Mouse (Mus musculus) limb, embryonic 10.5 days (tissue): ENCODE measurements around the gene Col4a2. TPM values are rescaled to one million over a fixed set of nuclear protein-coding genes. Genes with fewer than 3 reads are reported as not detected.
A peak's percentile ranks its signal among the peaks of the same experiment; 100 is the strongest.

Experiments used
- DNase-seq: peaks from one replicate; pipeline ENCODE4 v3.0.0-alpha.2; 2017; ENCODE audit warnings: low spot score
- H3K27ac ChIP-seq: fragments of 300-500 bp; sonication (generic); 2 replicates; pipeline ENCODE4 v1.5.1; 2016; ENCODE audit warnings: mild to moderate bottlenecking
- H3K27me3 ChIP-seq: fragments of 300-500 bp; sonication (generic); 2 replicates; pipeline ENCODE4 v1.6.1; 2016; ENCODE audit warnings: low read depth, mild to moderate bottlenecking; ENCODE audit not compliant: poor library complexity, severe bottlenecking
- H3K36me3 ChIP-seq: fragments of 300-500 bp; sonication (generic); 2 replicates; pipeline ENCODE4 v1.6.1; 2016; ENCODE audit warnings: mild to moderate bottlenecking, moderate library complexity
- H3K4me1 ChIP-seq: fragments of 300-500 bp; sonication (generic); 2 replicates; pipeline ENCODE4 v1.6.1; 2016
- H3K4me3 ChIP-seq: fragments of 300-500 bp; sonication (generic); 2 replicates; pipeline ENCODE4 v1.5.1; 2016; ENCODE audit warnings: mild to moderate bottlenecking, moderate library complexity
- H3K9me3 ChIP-seq: fragments of 300-500 bp; sonication (generic); replicated peaks from 2 replicates; pipeline ENCODE4 v1.6.1; 2016; ENCODE audit warnings: mild to moderate bottlenecking
- WGBS: fragments of 180-500 bp; shearing (Covaris S2); methylation state at CpG from one replicate; pipeline ENCODE4 v1.1.7; 2016; 5-methylcytosine and 5-hydroxymethylcytosine counted together
- polyA plus RNA-seq: library from polyadenylated mRNA; unstranded; fragments of >200 nt; fragmentation: Nextera tagmentation; extraction: Ambion mirVana; gene quantifications from 2 replicates; pipeline ENCODE4 v1.2.1, GENCODE M21; 2016

Gene Col4a2
- polyA plus RNA-seq, 1 experiment from 2014 or later: 53.0 TPM

- 92% methylated on average over 4 of the region's 4 CpGs for WGBS
- DNase-seq: no peak
- Histone ChIP-seq H3K4me1 (peaks cover 10% of the 10 kb centered on the region), H3K9me3 (no peaks in the 10 kb centered on the region), H3K36me3 (no peaks in the 10 kb centered on the region; the same call in 1 of the 2 replicates), H3K4me3 (no peak overlapping the region), H3K27ac (no peak overlapping the region), H3K27me3 (no peaks in the 10 kb centered on the region)
These were observed 22.6 kb downstream of the Col4a2 start for GRCm38 (mm10) chr8:11335238-11335637.

DNA sequence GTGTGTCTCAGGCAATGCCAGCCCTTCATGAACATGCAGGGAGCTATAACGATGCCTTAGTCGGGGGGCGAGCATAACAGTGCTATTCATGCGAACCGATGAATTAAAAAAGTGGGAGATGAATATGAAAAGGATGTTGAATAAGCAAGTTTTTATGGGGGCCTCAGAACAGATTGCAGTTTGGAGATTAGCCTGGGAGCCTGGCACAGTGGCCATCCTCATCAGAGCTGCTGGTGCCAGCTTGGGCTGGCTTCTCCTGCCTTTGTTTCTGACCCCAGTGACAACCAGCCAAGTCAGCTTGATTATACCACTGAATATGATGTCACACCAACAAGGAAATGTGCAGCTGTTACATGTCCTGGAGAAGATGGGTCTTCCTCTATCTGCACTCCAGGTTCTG is 23.7 kb downstream of the Col4a2 start:
- no peak for DNase-seq
- Histone ChIP-seq H3K4me3 (no peak overlapping the region), H3K36me3 (no peaks in the 10 kb centered on the region; the same call in 1 of the 2 replicates), H3K27me3 (no peaks in the 10 kb centered on the region), H3K9me3 (no peaks in the 10 kb centered on the region), H3K27ac (no peak overlapping the region), H3K4me1 (peaks cover 15% of the 10 kb centered on the region)
- WGBS: 93% methylated on average over 5 of the region's 5 CpGs

GRCm38 (mm10) chr8:11337642-11338041 is 25.0 kb downstream of the Col4a2 start:
- Histone ChIP-seq H3K4me1 (peaks cover 15% of the 10 kb centered on the region), H3K27ac (no peak overlapping the region), H3K36me3 (no peaks in the 10 kb centered on the region; the same call in 1 of the 2 replicates), H3K27me3 (no peaks in the 10 kb centered on the region), H3K9me3 (no peaks in the 10 kb centered on the region), H3K4me3 (no peak overlapping the region)
- no peak for DNase-seq
- 90% methylated on average over 10 of the region's 10 CpGs for WGBS

- peaks cover 15% of the 10 kb centered on the region for H3K4me1 ChIP-seq
- no peaks in the 10 kb centered on the region for H3K9me3 ChIP-seq
- H3K27ac ChIP-seq: no peak overlapping the region
- WGBS: 92% methylated on average over 9 of the region's 9 CpGs
- H3K4me3 ChIP-seq: no peak overlapping the region
- no peak for DNase-seq
- H3K27me3 ChIP-seq: no peaks in the 10 kb centered on the region
- no peaks in the 10 kb centered on the region for H3K36me3 ChIP-seq
These were observed 25.9 kb downstream of the Col4a2 start for GRCm38 (mm10) chr8:11338507-11338906.

DNA sequence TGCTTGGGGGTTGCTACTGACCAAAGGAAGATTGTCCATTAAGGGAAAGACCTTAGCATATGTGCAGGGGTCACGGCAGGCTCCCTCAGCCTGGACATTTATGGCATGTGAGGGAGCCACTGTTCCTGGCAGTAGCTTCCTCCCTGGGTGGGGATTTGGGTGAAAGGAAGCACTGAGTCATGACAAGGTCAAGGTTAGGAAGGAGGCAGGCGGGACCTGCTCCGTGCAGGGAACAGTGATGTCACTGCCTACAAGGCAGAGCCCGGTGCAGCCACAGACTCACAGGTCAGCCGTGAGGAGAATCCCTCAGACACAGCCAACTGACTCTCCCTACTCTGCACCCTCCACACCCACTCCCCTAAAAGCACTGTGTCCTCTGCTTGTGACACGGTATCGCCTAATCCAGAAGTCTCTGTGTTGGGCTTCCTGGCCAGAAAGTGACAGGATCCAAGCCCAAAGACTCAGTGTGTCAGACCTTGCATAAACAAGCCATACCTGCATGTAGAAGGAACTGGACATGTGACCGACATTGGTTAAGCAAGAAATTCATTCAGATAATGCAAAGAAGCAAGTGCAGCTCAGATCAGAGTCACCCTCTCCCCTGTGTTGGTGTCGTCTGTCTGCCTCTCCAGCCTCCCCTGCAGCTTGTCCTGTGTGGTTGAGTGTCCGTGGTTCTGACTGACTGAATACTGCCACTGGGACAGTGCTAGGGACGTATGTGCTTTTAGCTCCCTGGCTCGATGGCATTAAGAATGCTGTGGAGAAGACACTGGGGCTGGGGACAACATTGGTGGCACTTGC is 27.9 kb downstream of the Col4a2 start:
- Histone ChIP-seq H3K9me3 (no peaks in the 10 kb centered on the region), H3K27ac (peak overlapping the region; percentile 19; the same call in 1 of the 2 replicates), H3K4me1 (peaks cover 13% of the 10 kb centered on the region), H3K27me3 (no peaks in the 10 kb centered on the region), H3K4me3 (no peak overlapping the region), H3K36me3 (no peaks in the 10 kb centered on the region)
- no peak for DNase-seq
- WGBS: 68% methylated on average over 12 of the region's 12 CpGs

- Histone ChIP-seq H3K4me3 (no peak overlapping the region), H3K4me1 (peaks cover 12% of the 10 kb centered on the region), H3K27ac (no peak overlapping the region), H3K36me3 (no peaks in the 10 kb centered on the region), H3K9me3 (no peaks in the 10 kb centered on the region), H3K27me3 (no peaks in the 10 kb centered on the region)
- WGBS: 87% methylated on average over 3 of the region's 3 CpGs
- no peak for DNase-seq
These were observed 28.5 kb downstream of the Col4a2 start for GRCm38 (mm10) chr8:11341111-11341566.

DNA sequence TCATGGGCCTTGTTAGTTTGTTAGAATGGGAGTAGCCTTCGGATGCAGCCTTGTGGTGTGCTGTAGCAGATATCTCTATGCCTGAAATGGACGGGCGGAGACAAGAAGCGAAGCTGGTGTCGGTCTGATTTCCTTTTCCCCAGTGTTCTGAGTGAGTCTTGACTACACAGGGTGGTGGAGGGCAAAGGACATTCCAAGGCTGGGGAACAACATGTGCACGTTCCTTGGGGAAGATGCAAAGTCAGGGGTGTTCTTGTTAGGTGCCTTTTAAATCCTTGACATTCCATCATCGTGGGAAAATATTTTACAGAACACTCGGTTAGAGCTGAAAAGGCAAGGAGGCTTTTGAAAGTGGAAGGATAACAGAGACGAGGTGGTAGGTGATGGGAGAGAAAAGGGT is 31.9 kb downstream of the Col4a2 start:
- no peak overlapping the region for H3K27ac ChIP-seq
- H3K4me3 ChIP-seq: no peak overlapping the region
- H3K27me3 ChIP-seq: no peaks in the 10 kb centered on the region
- H3K4me1 ChIP-seq: peaks cover 16% of the 10 kb centered on the region
- 92% methylated on average over 9 of the region's 9 CpGs for WGBS
- DNase-seq: no peak
- H3K36me3 ChIP-seq: 0 out of 2 replicates have a peak, but pooled peaks cover 3% of the 10 kb centered on the region
- no peaks in the 10 kb centered on the region for H3K9me3 ChIP-seq

- Histone ChIP-seq H3K36me3 (0 out of 2 replicates have a peak, but pooled peaks cover 3% of the 10 kb centered on the region), H3K27me3 (no peaks in the 10 kb centered on the region), H3K4me1 (peaks cover 7% of the 10 kb centered on the region; the same call in 1 of the 2 replicates)
These were observed 33.6 kb downstream of the Col4a2 start for GRCm38 (mm10) chr8:11346225-11346624.

GRCm38 (mm10) chr8:11347699-11348098 is 35.1 kb downstream of the Col4a2 start:
- no peaks in the 10 kb centered on the region for H3K9me3 ChIP-seq
- no peaks in the 10 kb centered on the region for H3K27me3 ChIP-seq
- H3K36me3 ChIP-seq: 0 out of 2 replicates have a peak, but pooled peaks cover 3% of the 10 kb centered on the region
- DNase-seq: no peak
- H3K27ac ChIP-seq: no peak overlapping the region; the same call in 1 of the 2 replicates
- no peak overlapping the region for H3K4me3 ChIP-seq
- 92% methylated on average over 9 of the region's 9 CpGs for WGBS
- peaks cover 7% of the 10 kb centered on the region; the same call in 1 of the 2 replicates for H3K4me1 ChIP-seq

More at GRCm38 (mm10) chr8:11346225-11346624, 33.6 kb downstream of the Col4a2 start:
- DNase-seq: no peak
- Histone ChIP-seq H3K4me3 (no peak overlapping the region), H3K9me3 (no peaks in the 10 kb centered on the region), H3K27ac (no peak overlapping the region)
- WGBS: 89% methylated on average over 10 of the region's 10 CpGs

- no peak overlapping the region for H3K4me3 ChIP-seq
- no peak for DNase-seq
- H3K27me3 ChIP-seq: no peaks in the 10 kb centered on the region
- 88% methylated on average over 11 of the region's 11 CpGs for WGBS
- no peak overlapping the region for H3K27ac ChIP-seq
- 0 out of 2 replicates have a peak, but pooled peaks cover 3% of the 10 kb centered on the region for H3K36me3 ChIP-seq
- no peaks in the 10 kb centered on the region for H3K9me3 ChIP-seq
- H3K4me1 ChIP-seq: peaks cover 7% of the 10 kb centered on the region; the same call in 1 of the 2 replicates
These were observed 36.0 kb downstream of the Col4a2 start for GRCm38 (mm10) chr8:11348622-11349021.

- Histone ChIP-seq H3K9me3 (no peaks in the 10 kb centered on the region), H3K27me3 (no peaks in the 10 kb centered on the region), H3K4me1 (peaks cover 9% of the 10 kb centered on the region), H3K4me3 (no peak overlapping the region), H3K27ac (no peak overlapping the region), H3K36me3 (peaks cover 16% of the 10 kb centered on the region)
- DNase-seq: no peak
- WGBS: 94% methylated on average over 6 of the region's 6 CpGs
These were observed 38.8 kb downstream of the Col4a2 start for GRCm38 (mm10) chr8:11351355-11351754.

DNA sequence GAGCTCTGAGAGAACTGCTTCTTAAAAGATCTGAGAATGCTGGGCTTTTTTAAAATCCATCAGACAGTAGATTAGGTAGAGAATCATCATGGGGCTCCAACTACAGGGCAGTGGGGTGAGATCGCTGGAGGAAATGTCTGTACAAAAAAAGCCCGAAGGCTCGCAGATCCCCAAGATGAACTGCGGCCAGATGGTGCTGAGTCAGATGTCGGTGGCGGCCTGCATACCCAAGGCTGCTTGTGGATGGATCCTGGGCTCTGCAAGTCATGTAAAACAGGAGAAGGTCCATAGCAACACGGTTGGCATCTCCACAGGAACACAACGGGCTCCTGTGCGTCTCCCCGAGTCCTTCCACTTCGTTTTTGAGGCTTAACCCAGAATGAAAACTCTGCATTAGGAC is 39.9 kb downstream of the Col4a2 start:
- H3K4me1 ChIP-seq: peaks cover 12% of the 10 kb centered on the region
- 84% methylated on average over 11 of the region's 11 CpGs for WGBS
- no peak for DNase-seq
- H3K4me3 ChIP-seq: no peak overlapping the region
- H3K27me3 ChIP-seq: no peaks in the 10 kb centered on the region
- H3K9me3 ChIP-seq: no peaks in the 10 kb centered on the region
- no peak overlapping the region for H3K27ac ChIP-seq
- H3K36me3 ChIP-seq: peaks cover 19% of the 10 kb centered on the region

- peaks cover 27% of the 10 kb centered on the region for H3K4me1 ChIP-seq
- no peaks in the 10 kb centered on the region for H3K27me3 ChIP-seq
- no peak overlapping the region for H3K4me3 ChIP-seq
- no peak for DNase-seq
- WGBS: 92% methylated on average over 8 of the region's 8 CpGs
- no peaks in the 10 kb centered on the region for H3K9me3 ChIP-seq
- peaks cover 19% of the 10 kb centered on the region for H3K36me3 ChIP-seq
- H3K27ac ChIP-seq: no peak overlapping the region
These were observed 42.3 kb downstream of the Col4a2 start for GRCm38 (mm10) chr8:11354800-11355451.
